Mouse (Mus musculus) lung, adult 2 months (tissue): ENCODE results near the gene Lrrtm4. TPM values are rescaled to one million over a fixed set of nuclear protein-coding genes. Genes with fewer than 3 reads are reported as not detected.

Source experiments
- DNase-seq: peaks from one replicate; pipeline ENCODE4 v3.0.0; 2022
- H3K4me1 ChIP-seq: fragments of 200-500 bp; 2 replicates; pipeline ENCODE4 v1.6.1; 2011; ENCODE audit warnings: low read length; ENCODE audit not compliant: control insufficient read depth, insufficient read depth
- H3K4me3 ChIP-seq: fragments of 200-500 bp; replicated peaks from 2 replicates; pipeline ENCODE3; 2011; ENCODE audit warnings: low read depth, mild to moderate bottlenecking, control low read depth, low read length; ENCODE audit errors: extremely low read depth
- CTCF ChIP-seq: fragments of 200-500 bp; IDR thresholded peaks from 2 replicates; pipeline ENCODE4 v1.5.1; 2011; ENCODE audit warnings: mild to moderate bottlenecking, low read length, control low read depth; ENCODE audit not compliant: insufficient read depth
- POLR2A ChIP-seq: fragments of 200-500 bp; IDR thresholded peaks from 2 replicates; pipeline ENCODE4 v1.6.1; 2011; ENCODE audit warnings: low read depth, mild to moderate bottlenecking, control low read depth, low read length, borderline replicate concordance; ENCODE audit errors: extremely low read depth
- WGBS: fragments of 180-500 bp; shearing (Covaris S2); methylation state at CpG from one replicate; pipeline ENCODE4 v1.1.7; 2018; 5-methylcytosine and 5-hydroxymethylcytosine counted together
- polyA plus RNA-seq: library from polyadenylated mRNA; depleted of rRNA; stranded (reverse); fragments of >200 nt; gene quantifications from 2 replicates; pipeline ENCODE4 v1.2.3, GENCODE M21; 2012; rRNA removed

The Lrrtm4 gene
- polyA plus RNA-seq: not detected in 2 replicates

- 13% methylated on average over 6 of the region's 6 CpGs for WGBS
- H3K4me3 ChIP-seq: no peak within 1 kb of the TSS
- TF ChIP-seq CTCF (no peak), POLR2A (no peak)
- no peaks in the 10 kb centered on the region for H3K4me1 ChIP-seq
- DNase-seq: no peak
These were observed at the start of gene Lrrtm4 for GRCm38 (mm10) chr6:80018765-80019164. Gene Lrrtm4, plus strand, starts transcription at chr6:80018877.

DNA sequence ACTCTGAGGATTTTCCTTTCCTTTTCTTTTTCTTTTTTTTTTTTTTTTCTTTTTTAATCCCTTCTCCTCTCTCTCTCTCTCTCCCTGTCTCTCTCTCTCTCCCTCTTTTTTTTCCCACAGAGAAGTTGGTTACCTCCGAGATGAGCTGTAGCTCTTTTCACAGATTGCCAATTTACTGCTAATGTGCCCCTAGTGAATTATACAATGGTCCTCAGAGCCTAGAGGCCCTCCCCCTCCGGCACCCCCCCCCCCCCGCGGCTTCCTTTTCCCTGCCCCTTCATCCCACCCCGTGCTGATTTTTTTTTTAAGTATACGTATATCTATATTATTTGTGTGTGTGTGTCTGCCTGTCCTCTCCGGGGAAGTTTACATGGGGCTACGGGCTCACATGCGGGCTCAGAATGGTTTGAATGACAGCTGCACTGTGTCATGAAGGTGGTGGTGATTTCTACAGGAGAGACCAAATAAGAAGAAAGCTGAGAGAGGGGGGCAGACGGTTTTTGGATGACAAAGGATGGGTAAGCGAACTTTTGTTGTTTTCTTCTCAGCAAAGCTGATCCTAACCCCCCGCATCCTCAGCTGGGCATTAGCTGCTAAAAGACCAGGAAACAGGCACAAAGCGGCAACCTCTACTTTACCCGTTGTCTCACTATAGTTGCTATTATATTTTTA lies 648 bp downstream of the Lrrtm4 start:
- Histone ChIP-seq H3K4me3 (no peak overlapping the region), H3K4me1 (no peaks in the 10 kb centered on the region)
- no peak for DNase-seq
- TF ChIP-seq POLR2A (no peak), CTCF (no peak)
- WGBS: 5% methylated on average over 14 of the region's 14 CpGs

GRCm38 (mm10) chr6:80019861-80020230 lies 1.2 kb downstream of the Lrrtm4 start:
- no peak for TF ChIP-seq CTCF
- TF ChIP-seq POLR2A: no peak
- whole genome bisulfite sequencing: 8% methylated on average over 10 of the region's 10 CpGs
- DNase-seq: no peak
- Histone ChIP-seq H3K4me3 (no peak overlapping the region), H3K4me1 (no peaks in the 10 kb centered on the region)

GRCm38 (mm10) chr6:80056849-80057248 lies 38.2 kb downstream of the Lrrtm4 start:
- no peak for DNase-seq
- no peak overlapping the region for H3K4me3 ChIP-seq
- H3K4me1 ChIP-seq: no peaks in the 10 kb centered on the region
- TF ChIP-seq POLR2A: no peak
- no peak for TF ChIP-seq CTCF

DNA sequence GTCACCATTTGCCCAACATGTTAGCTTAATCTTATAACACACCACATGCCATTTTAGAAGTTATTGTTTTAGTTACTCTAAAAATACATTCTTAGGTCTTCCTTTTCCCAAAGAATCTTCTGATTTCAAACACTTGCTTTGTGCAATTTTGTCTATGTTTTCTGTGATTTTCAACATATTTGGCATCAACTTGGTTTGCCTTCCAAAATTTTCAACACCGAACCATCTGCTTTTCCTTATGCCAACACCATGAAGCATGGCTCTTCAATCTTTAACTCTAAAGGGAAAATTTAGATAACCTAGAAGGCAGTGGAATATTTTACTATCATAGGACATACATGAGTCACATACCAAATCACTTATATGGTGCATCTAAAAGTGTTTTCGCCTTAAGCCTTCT lies 59.3 kb downstream of the Lrrtm4 start:
- H3K4me1 ChIP-seq: no peaks in the 10 kb centered on the region
- 83% methylated on average over 2 of the region's 2 CpGs for WGBS
- TF ChIP-seq CTCF (no peak), POLR2A (no peak)
- H3K4me3 ChIP-seq: no peak overlapping the region
- no peak for DNase-seq

DNA sequence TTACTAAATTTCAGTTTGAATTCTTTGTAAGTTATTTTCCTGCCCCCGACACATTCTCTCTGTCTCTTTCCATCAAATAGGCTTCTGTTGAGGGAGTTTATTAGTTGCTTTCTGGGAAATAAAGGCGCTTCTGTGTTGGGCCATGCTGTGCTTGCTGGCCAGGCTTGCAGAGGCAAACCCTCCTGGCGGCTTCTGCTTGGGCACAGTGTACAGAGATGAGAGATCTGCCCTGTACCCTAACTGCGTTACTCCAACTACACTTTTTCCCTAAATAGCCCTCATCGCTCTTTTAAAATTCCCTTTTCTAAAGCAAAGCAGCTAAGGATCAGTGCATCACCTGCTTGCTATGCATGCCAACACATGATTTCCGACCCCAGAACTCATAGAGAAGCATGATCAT lies 60.6 kb downstream of the Lrrtm4 start:
- Histone ChIP-seq H3K4me3 (no peak overlapping the region), H3K4me1 (no peaks in the 10 kb centered on the region)
- 76% methylated on average over 6 of the region's 6 CpGs for WGBS
- no peak for TF ChIP-seq CTCF
- TF ChIP-seq POLR2A: no peak
- DNase-seq: no peak

- H3K4me1 ChIP-seq: no peaks in the 10 kb centered on the region
- TF ChIP-seq POLR2A: no peak
- no peak for TF ChIP-seq CTCF
- no peak overlapping the region for H3K4me3 ChIP-seq
- DNase-seq: no peak
- 75% methylated on average over 4 of the region's 4 CpGs for WGBS
These were observed 76.2 kb downstream of the Lrrtm4 start for GRCm38 (mm10) chr6:80094909-80095308.

GRCm38 (mm10) chr6:80105343-80105742 lies 86.7 kb downstream of the Lrrtm4 start:
- TF ChIP-seq CTCF (no peak), POLR2A (no peak)
- Histone ChIP-seq H3K4me1 (no peaks in the 10 kb centered on the region), H3K4me3 (no peak overlapping the region)
- DNase-seq: no peak
- WGBS: 77% methylated on average over 2 of the region's 2 CpGs

DNA sequence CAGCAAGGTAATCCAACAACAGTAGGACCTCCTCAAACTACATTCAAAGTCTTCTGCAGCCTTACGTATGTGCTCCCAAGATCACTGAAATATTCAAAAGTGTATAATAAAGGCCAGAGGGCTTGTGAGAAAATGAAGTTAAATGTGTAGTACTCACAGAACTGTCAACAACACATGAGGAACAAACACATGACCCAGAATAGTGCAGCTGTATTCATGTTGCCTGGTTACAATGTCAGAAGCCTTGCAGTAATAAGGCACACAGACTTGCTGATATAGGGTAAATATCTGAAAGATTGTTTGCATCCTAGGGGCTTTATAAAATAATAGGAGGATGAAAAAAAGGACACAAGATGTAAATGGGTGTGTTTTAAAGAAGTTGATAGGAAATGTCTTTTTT lies 87.2 kb downstream of the Lrrtm4 start:
- TF ChIP-seq CTCF (no peak), POLR2A (no peak)
- Histone ChIP-seq H3K4me3 (no peak overlapping the region), H3K4me1 (no peaks in the 10 kb centered on the region)
- DNase-seq: no peak
- 86% methylated on average over 1 of the region's 1 CpGs for WGBS

DNA sequence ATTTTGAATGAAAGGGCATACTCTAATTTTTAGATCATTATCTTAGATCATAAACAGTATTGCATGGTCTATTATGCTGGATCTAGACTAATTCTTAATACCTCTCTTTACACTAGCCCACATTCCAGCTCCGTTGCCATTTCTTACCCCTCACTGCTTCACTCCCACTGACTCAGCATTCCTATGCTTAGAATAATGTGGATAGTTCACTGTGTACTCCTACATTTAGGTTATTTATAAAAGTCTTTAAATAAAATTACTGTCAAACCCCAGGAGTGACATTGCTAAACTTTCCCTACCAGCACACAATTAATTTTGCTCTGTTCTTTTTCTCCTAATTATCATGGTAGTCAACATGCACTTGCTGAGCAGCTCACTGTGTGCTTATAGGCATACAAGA lies 107.7 kb downstream of the Lrrtm4 start:
- WGBS: 73% methylated on average over 1 of the region's 1 CpGs

More for the DNA sequence above, 107.7 kb downstream of the Lrrtm4 start:
- H3K4me1 ChIP-seq: no peaks in the 10 kb centered on the region
- DNase-seq: no peak
- no peak for TF ChIP-seq POLR2A
- no peak for TF ChIP-seq CTCF
- no peak overlapping the region for H3K4me3 ChIP-seq
